Mouse (Mus musculus): ENCODE data around the gene Guca1b. TPM values are rescaled to one million over a fixed set of nuclear protein-coding genes. Genes with fewer than 3 reads are reported as not detected.
A peak's percentile ranks its signal among the peaks of the same experiment; 100 is the strongest.

The Guca1b gene
- total and polyA plus RNA-seq, 3 experiments, result 1.3 to 3.1 TPM; not detected in 1

DNA sequence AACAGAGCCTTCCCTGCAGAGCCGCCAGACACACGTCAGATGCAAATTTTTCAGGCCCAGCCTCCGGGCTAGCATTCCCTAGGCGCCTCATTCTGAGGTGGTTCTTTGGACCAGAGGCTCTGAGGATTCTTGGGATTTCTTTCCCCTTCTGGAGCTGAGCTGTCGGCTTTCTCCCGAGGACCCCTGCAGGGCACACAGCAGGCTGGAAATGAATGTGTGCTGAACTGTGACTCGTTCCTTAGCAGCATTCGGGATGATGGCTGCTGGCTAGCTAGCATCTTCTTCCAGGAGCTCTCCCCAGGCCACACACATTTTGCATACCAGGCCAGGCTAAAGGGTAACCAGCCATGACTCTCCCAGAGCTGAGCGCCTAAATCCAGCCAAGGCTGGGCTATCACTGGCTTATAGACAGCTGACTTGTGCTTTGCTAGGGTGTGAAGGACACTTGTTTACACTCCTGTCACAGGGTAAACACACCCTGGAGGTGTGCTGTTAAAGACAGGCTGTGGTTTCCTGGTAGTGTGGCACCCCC is 55.2 kb downstream of the Guca1b start:
- H3K9me3 ChIP-seq (replicated peaks; ENCODE audit: insufficient read depth, low read length), result no peaks in the 10 kb centered on the region
- no peak overlapping the region for H3K9ac ChIP-seq (ENCODE audit: control insufficient read depth, low read depth, low read length, poor library complexity, severe bottlenecking)
- no peaks in the 10 kb centered on the region for H3K79me2 ChIP-seq (ENCODE audit: control insufficient read depth, insufficient read depth, low read length, poor library complexity)
- H3K4me1 ChIP-seq (ENCODE audit: control insufficient read depth in 1 of 2, insufficient read depth in 2 of 2, low read length in 2 of 2), result no peaks in the 10 kb centered on the region
- no peak overlapping the region for H3K27ac ChIP-seq (ENCODE audit: control insufficient read depth, low read depth, low read length)
- H3K36me3 ChIP-seq (ENCODE audit: control insufficient read depth in 1 of 2, insufficient read depth in 2 of 2, low read length in 2 of 2), result no peaks in the 10 kb centered on the region
- no peak overlapping the region for H3K4me3 ChIP-seq (ENCODE audit: control insufficient read depth in 1 of 2, insufficient read depth in 1 of 2, low read depth in 2 of 2, low read length in 2 of 2)
- TF ChIP-seq ZKSCAN1 (IDR thresholded peaks at IDR 0.05; ENCODE audit: low read depth, low read length) (no peak), MAX (IDR thresholded peaks at IDR 0.05; ENCODE audit: low read length) (no peak), BHLHE40 (IDR thresholded peaks at IDR 0.05; ENCODE audit: borderline replicate concordance, low read depth, low read length) (no peak), SIN3A (IDR thresholded peaks at IDR 0.05; ENCODE audit: low read length) (no peak), KAT2A (conservative IDR thresholded peaks at IDR 0.05; ENCODE audit: low read depth, low read length) (no peak), GABPA (IDR thresholded peaks at IDR 0.05; ENCODE audit: low read depth, low read length) (no peak), MXI1 (IDR thresholded peaks at IDR 0.05; ENCODE audit: low read depth, low read length) (no peak), HCFC1 (IDR thresholded peaks at IDR 0.05; ENCODE audit: low read depth, low read length) (no peak)
- no peaks in the 10 kb centered on the region; a peak in 2 of 4 replicates for H3K27me3 ChIP-seq (ENCODE audit: control insufficient read depth in 1 of 2, insufficient read depth in 2 of 2, low read length in 2 of 2)
- DNase-seq (ENCODE audit: low read depth, low spot score), result no peak

DNA sequence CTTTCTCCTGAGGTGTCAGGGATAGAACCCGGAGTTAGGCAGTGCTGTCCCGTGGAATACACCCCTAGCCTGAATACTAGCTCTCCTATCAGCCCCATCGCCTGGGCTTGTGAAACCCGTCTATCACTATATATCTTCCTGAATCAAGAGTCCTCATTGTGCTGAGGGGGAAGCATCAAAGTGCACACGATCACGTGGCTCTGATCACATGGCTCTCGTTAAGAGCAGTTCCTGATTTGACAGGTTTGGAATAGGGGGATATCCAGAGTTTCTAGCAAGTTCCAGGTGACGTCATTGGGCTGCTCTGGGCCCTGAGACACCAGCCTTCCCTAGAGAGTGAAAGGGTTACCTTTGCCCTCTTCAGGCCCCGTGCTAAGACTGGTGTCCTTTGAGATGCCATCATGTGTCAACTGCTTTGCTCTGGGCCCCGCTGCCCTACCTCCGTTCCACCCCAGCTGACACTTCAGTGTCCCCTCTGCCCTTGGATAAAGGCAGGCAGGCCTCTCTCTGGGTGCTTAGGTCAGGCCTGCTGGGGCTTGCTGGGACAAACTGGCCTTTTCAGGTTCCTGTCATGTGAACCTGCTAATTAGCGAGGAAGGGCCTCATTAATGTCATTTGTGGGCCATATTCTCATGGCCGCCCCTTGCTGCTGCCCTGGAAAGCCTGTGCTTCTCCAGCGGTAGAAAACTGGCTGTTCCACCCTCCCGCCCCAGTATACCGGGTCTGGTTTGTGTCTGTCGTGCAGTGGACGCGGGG is 56.3 kb downstream of the Guca1b start:
- DNase-seq (ENCODE audit: low read depth, low spot score), result peak; percentile 11
- H3K4me3 ChIP-seq (ENCODE audit: control insufficient read depth in 1 of 2, insufficient read depth in 1 of 2, low read depth in 2 of 2, low read length in 2 of 2), result no peak overlapping the region
- H3K79me2 ChIP-seq (ENCODE audit: control insufficient read depth, insufficient read depth, low read length, poor library complexity), result no peaks in the 10 kb centered on the region
- H3K27ac ChIP-seq (ENCODE audit: control insufficient read depth, low read depth, low read length), result no peak overlapping the region
- no peak overlapping the region for H3K9ac ChIP-seq (ENCODE audit: control insufficient read depth, low read depth, low read length, poor library complexity, severe bottlenecking)
- H3K36me3 ChIP-seq (ENCODE audit: control insufficient read depth in 1 of 2, insufficient read depth in 2 of 2, low read length in 2 of 2), result no peaks in the 10 kb centered on the region
- H3K4me1 ChIP-seq (ENCODE audit: control insufficient read depth in 1 of 2, insufficient read depth in 2 of 2, low read length in 2 of 2), result no peaks in the 10 kb centered on the region
- no peaks in the 10 kb centered on the region; a peak in 2 of 4 replicates for H3K27me3 ChIP-seq (ENCODE audit: control insufficient read depth in 1 of 2, insufficient read depth in 2 of 2, low read length in 2 of 2)
- TF ChIP-seq MAX (IDR thresholded peaks at IDR 0.05; ENCODE audit: low read length), result peak; percentile 68; the same call in 1 of the 2 replicates
- peak in 1 of 2 experiments; percentile 69; a peak in 2 of 4 replicates for TF ChIP-seq USF2 (IDR thresholded peaks at IDR 0.05; ENCODE audit: borderline replicate concordance in 1 of 2, insufficient read depth in 1 of 2, low read depth in 1 of 2, low read length in 2 of 2)
- TF ChIP-seq NRF1 (IDR thresholded peaks at IDR 0.05; ENCODE audit: insufficient read depth, low read depth, low read length, poor library complexity, severe bottlenecking), result no peak
- no peak for TF ChIP-seq POLR2AphosphoS2 (IDR thresholded peaks at IDR 0.05; ENCODE audit: low read length)
- TF ChIP-seq USF1 (IDR thresholded peaks at IDR 0.05; ENCODE audit: low read depth, low read length), result peak; percentile 87
- no peaks in the 10 kb centered on the region for H3K9me3 ChIP-seq (replicated peaks; ENCODE audit: insufficient read depth, low read length)

DNA sequence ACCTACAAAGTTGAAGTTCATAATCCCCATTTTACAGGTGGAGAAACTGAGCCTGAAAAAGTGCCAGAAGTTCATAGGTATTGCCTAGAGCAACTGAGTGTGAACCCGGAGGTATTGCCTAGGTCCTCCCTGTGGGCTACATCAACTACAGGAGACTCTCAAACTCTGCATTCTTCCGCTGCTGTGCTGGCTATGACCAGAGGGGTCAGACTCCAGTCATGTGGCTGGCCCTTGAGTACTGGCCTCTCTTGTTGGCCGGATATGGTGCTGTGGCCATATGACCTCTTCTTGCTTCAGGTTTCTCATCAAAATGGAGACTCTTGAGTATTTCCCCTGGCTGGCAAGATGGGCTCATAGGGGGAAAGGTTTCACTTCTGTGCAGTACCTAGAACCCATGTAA is 57.1 kb downstream of the Guca1b start:
- Histone ChIP-seq H3K36me3 (ENCODE audit: control insufficient read depth in 1 of 2, insufficient read depth in 2 of 2, low read length in 2 of 2) (no peaks in the 10 kb centered on the region), H3K27me3 (ENCODE audit: control insufficient read depth in 1 of 2, insufficient read depth in 2 of 2, low read length in 2 of 2) (no peaks in the 10 kb centered on the region; a peak in 2 of 4 replicates), H3K4me3 (ENCODE audit: control insufficient read depth in 1 of 2, insufficient read depth in 1 of 2, low read depth in 2 of 2, low read length in 2 of 2) (no peak overlapping the region), H3K9ac (ENCODE audit: control insufficient read depth, low read depth, low read length, poor library complexity, severe bottlenecking) (no peak overlapping the region), H3K27ac (ENCODE audit: control insufficient read depth, low read depth, low read length) (no peak overlapping the region), H3K4me1 (ENCODE audit: control insufficient read depth in 1 of 2, insufficient read depth in 2 of 2, low read length in 2 of 2) (no peaks in the 10 kb centered on the region), H3K79me2 (ENCODE audit: control insufficient read depth, insufficient read depth, low read length, poor library complexity) (no peaks in the 10 kb centered on the region), H3K9me3 (replicated peaks; ENCODE audit: insufficient read depth, low read length) (no peaks in the 10 kb centered on the region)
- DNase-seq (ENCODE audit: low read depth, low spot score), result no peak
- TF ChIP-seq RCOR1 (IDR thresholded peaks at IDR 0.05; ENCODE audit: low read depth, low read length), result no peak
- TF ChIP-seq ZC3H11A (IDR thresholded peaks at IDR 0.05; ENCODE audit: low read depth, low read length), result no peak
- no peak for TF ChIP-seq UBTF (IDR thresholded peaks at IDR 0.05; ENCODE audit: borderline replicate concordance, insufficient read depth, low read depth, low read length)
- no peak for TF ChIP-seq TAL1 (IDR thresholded peaks at IDR 0.05; ENCODE audit: low read length)
- no peak for TF ChIP-seq MYB (IDR thresholded peaks at IDR 0.05; ENCODE audit: low read depth, low read length)
- no peak for TF ChIP-seq SIN3A (IDR thresholded peaks at IDR 0.05; ENCODE audit: low read length)
- TF ChIP-seq ZMIZ1 (IDR thresholded peaks at IDR 0.05; ENCODE audit: low read depth, low read length), result no peak
- TF ChIP-seq MYC (IDR thresholded peaks at IDR 0.05; ENCODE audit: low read depth, low read length), result no peak

Data from MEL (cell line).